Mouse (Mus musculus) intestine, embryonic 14.5 days (tissue): ENCODE measurements around the gene Ube4b. TPM values are rescaled to one million over a fixed set of nuclear protein-coding genes. Genes with fewer than 3 reads are reported as not detected.

ENCODE experiments used
- ATAC-seq: fragments of 200-750 bp; cut with Nextera tagmentation; replicated peaks from 2 replicates; pipeline ENCODE4 v1.8.0; 2017; ENCODE audit warnings: low read depth, moderate number of reproducible peaks, moderate TSS enrichment, moderate library complexity; ENCODE audit not compliant: low FRiP score, low TSS enrichment
- DNase-seq: peaks from one replicate; pipeline ENCODE4 v3.0.0-alpha.2; 2018; ENCODE audit warnings: low spot score
- H3K27ac ChIP-seq: fragments of 300-500 bp; sonication (generic); 2 replicates; pipeline ENCODE4 v1.5.1; 2014; ENCODE audit warnings: low read depth, mild to moderate bottlenecking, control low read depth
- H3K27me3 ChIP-seq: fragments of 300-500 bp; sonication (generic); replicated peaks from 2 replicates; pipeline ENCODE4 v1.6.1; 2014; ENCODE audit warnings: low read length, control low read depth; ENCODE audit not compliant: control insufficient read depth, insufficient read depth
- H3K36me3 ChIP-seq: fragments of 300-500 bp; sonication (generic); 2 replicates; pipeline ENCODE4 v1.6.1; 2014; ENCODE audit warnings: low read length, control low read depth; ENCODE audit not compliant: control insufficient read depth, insufficient read depth
- H3K4me1 ChIP-seq: fragments of 300-500 bp; sonication (generic); replicated peaks from 2 replicates; pipeline ENCODE4 v1.6.1; 2014; ENCODE audit warnings: low read length, control low read depth, mixed read lengths; ENCODE audit not compliant: control insufficient read depth, insufficient read depth
- H3K4me2 ChIP-seq: fragments of 300-500 bp; sonication (generic); 2 replicates; pipeline ENCODE4 v1.6.1; 2014; ENCODE audit warnings: low read length
- H3K4me3 ChIP-seq: fragments of 300-500 bp; sonication (generic); 2 replicates; pipeline ENCODE4 v1.5.1; 2014; ENCODE audit warnings: low read depth, low read length, control low read depth, mixed read lengths
- H3K9ac ChIP-seq: fragments of 300-500 bp; sonication (generic); 2 replicates; pipeline ENCODE4 v1.6.1; 2014; ENCODE audit warnings: mild to moderate bottlenecking, low read length
- H3K9me3 ChIP-seq: fragments of 300-500 bp; sonication (generic); 2 replicates; pipeline ENCODE4 v1.6.1; 2016; ENCODE audit warnings: low read length, control low read depth; ENCODE audit not compliant: control insufficient read depth
- WGBS: fragments of 180-500 bp; shearing (Covaris S2); extraction: QIAGEN DNeasy Blood & Tissue Kit; methylation state at CpG from one replicate; pipeline ENCODE4 v1.1.7; 2014; 5-methylcytosine and 5-hydroxymethylcytosine counted together
- polyA plus RNA-seq: library from polyadenylated mRNA; unstranded; fragments of >200 nt; fragmentation: Nextera tagmentation; extraction: Ambion mirVana; gene quantifications from 2 replicates; pipeline ENCODE4 v1.2.1, GENCODE M21; 2014

Ube4b gene
- polyA plus RNA-seq, 1 experiment from 2014 or later: 40.8 TPM

DNA sequence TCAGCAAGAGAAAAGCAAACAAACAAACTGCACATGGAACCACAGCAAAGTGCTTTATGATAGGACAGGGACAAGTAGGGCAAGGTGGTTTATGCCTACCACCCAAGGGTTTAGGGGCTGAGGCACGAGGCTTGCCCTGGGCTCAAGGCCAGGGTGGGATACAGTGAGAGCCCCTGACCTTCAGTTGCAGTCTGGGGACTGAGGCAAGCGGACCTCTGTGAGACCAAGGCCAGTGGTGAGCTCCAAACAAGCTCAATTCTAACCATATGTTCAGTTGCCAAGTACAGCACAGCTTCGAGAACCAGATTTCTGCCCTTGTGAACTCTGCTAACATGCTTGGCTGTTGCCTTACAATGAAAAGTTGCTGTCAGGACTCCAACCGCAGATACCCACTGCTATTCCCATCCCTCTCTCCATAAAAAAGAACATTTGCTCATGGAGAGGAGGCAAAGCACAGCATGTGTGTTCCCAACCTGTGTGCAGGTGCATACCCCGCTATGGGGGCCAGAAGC is 8.6 kb downstream of the Ube4b start:
- WGBS: 77% methylated on average over 5 of the region's 5 CpGs
- no peak overlapping the region for H3K27ac ChIP-seq

GRCm38 (mm10) chr4:149416986-149417385 is 9.6 kb downstream of the Ube4b start:
- Histone ChIP-seq H3K27me3 (no peaks in the 10 kb centered on the region), H3K27ac (no peak overlapping the region), H3K36me3 (0 out of 2 replicates have a peak, but pooled peaks cover 4% of the 10 kb centered on the region), H3K9me3 (no peaks in the 10 kb centered on the region), H3K9ac (no peak overlapping the region), H3K4me3 (no peak overlapping the region), H3K4me2 (no peak overlapping the region), H3K4me1 (peaks cover 23% of the 10 kb centered on the region)
- WGBS: 68% methylated on average over 2 of the region's 2 CpGs
- ATAC-seq (no peak), DNase-seq (no peak)

More for the DNA sequence above, 8.6 kb downstream of the Ube4b start:
- Histone ChIP-seq H3K27me3 (no peaks in the 10 kb centered on the region), H3K9me3 (no peaks in the 10 kb centered on the region), H3K4me2 (no peak overlapping the region), H3K4me1 (peaks cover 24% of the 10 kb centered on the region), H3K4me3 (no peak overlapping the region), H3K36me3 (no peaks in the 10 kb centered on the region), H3K9ac (no peak overlapping the region)
- no peak for ATAC-seq
- DNase-seq: no peak

- 0 out of 2 replicates have a peak, but pooled peaks cover 4% of the 10 kb centered on the region for H3K36me3 ChIP-seq
- 0 out of 2 replicates have a peak overlapping the region, but pooled peaks have one; percentile 12 for H3K27ac ChIP-seq
- DNase-seq: no peak
- no peak overlapping the region for H3K9ac ChIP-seq
- H3K4me3 ChIP-seq: no peak overlapping the region
- ATAC-seq: no peak
- WGBS: 73% methylated on average over 10 of the region's 10 CpGs
- H3K4me1 ChIP-seq: peaks cover 23% of the 10 kb centered on the region
- no peaks in the 10 kb centered on the region for H3K9me3 ChIP-seq
- H3K27me3 ChIP-seq: no peaks in the 10 kb centered on the region
- H3K4me2 ChIP-seq: no peak overlapping the region
Observed at GRCm38 (mm10) chr4:149416417-149416816, 10.1 kb downstream of the Ube4b start.

DNA sequence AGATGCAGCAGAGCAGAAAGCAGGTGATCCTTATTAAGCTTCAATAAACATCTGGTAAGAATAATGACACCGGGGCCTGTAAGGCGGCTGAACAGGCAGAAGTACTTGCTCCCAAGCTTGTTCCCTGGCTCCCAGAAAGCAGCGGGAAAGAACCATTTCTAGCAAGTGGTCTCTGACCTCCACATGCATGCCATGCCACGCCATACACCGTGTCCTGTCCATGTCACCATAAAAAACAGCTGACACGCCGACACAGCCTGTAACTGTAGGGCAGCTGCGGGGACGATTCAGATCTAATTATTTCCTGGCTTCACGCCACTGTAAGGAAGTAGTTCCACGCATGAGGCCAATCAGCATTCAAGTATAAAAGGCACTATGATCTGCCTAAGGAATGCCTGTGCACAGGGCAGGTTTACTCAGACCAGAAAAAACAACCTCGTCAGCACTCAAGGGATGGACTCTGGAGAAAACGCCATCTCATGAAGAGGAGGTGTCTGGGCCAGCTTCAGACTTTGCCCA is 10.8 kb downstream of the Ube4b start:
- 57% methylated on average over 13 of the region's 13 CpGs for WGBS

DNA sequence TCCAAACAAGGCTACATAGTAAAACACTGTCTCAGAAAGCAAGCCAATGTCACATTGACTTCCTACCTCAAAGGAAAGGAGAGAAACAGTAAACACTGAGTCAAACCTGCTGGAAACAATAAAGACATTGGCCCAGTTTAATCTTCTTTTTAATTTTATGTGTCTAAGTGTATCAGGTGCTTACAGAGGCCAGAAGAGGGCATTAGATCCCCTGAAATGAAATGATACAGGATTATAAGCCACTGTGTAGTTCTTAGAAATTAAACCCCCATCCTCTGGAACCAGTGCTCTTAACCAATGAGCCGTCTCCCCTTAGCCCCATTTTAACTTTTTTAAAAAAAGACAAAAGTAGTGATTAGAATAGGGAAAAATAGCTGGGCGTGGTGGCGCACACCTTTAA is 12.3 kb downstream of the Ube4b start:
- DNase-seq (no peak), ATAC-seq (no peak)
- no peaks in the 10 kb centered on the region for H3K9me3 ChIP-seq
- H3K9ac ChIP-seq: no peak overlapping the region
- H3K4me3 ChIP-seq: no peak overlapping the region
- H3K27me3 ChIP-seq: no peaks in the 10 kb centered on the region
- WGBS: 97% methylated on average over 3 of the region's 3 CpGs
- H3K27ac ChIP-seq: no peak overlapping the region
- peaks cover 23% of the 10 kb centered on the region for H3K4me1 ChIP-seq
- H3K4me2 ChIP-seq: no peak overlapping the region
- H3K36me3 ChIP-seq: 0 out of 2 replicates have a peak, but pooled peaks cover 4% of the 10 kb centered on the region

More for the DNA sequence above, 10.8 kb downstream of the Ube4b start:
- H3K9ac ChIP-seq: no peak overlapping the region
- H3K27ac ChIP-seq: 0 out of 2 replicates have a peak overlapping the region, but pooled peaks have one; percentile 12
- no peak for DNase-seq
- H3K4me2 ChIP-seq: no peak overlapping the region
- H3K27me3 ChIP-seq: no peaks in the 10 kb centered on the region
- H3K4me1 ChIP-seq: peaks cover 23% of the 10 kb centered on the region
- H3K9me3 ChIP-seq: no peaks in the 10 kb centered on the region
- H3K36me3 ChIP-seq: 0 out of 2 replicates have a peak, but pooled peaks cover 4% of the 10 kb centered on the region
- ATAC-seq: peak; percentile 18; the same call in 1 of the 2 replicates
- H3K4me3 ChIP-seq: no peak overlapping the region

DNA sequence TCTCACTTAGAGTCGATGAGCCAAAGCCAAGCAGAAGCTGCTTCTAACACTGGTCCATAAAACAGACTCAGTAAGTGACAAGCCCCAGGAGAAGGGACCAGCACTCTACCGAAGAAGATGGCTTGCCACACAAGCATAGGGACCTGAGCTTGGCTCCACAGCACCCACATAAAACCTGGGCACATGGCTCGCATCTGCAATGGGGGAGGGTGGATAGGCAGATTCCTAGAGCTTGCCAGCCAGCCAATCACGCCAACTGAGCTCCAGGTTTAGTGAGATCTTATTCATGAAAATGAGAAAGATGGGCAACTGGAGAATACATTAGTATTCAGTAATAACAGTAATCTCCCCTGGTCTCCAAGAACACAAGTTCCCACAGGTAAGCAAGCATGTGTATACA is 16.8 kb downstream of the Ube4b start:
- WGBS: 92% methylated on average over 4 of the region's 4 CpGs
- Histone ChIP-seq H3K9ac (no peak overlapping the region), H3K36me3 (peaks cover 4% of the 10 kb centered on the region; the same call in 1 of the 2 replicates), H3K4me1 (0 out of 2 replicates have a peak, but pooled peaks cover under 1% of the 10 kb centered on the region), H3K27ac (no peak overlapping the region), H3K4me3 (no peak overlapping the region), H3K9me3 (no peaks in the 10 kb centered on the region), H3K27me3 (no peaks in the 10 kb centered on the region), H3K4me2 (no peak overlapping the region)
- no peak for ATAC-seq
- no peak for DNase-seq

DNA sequence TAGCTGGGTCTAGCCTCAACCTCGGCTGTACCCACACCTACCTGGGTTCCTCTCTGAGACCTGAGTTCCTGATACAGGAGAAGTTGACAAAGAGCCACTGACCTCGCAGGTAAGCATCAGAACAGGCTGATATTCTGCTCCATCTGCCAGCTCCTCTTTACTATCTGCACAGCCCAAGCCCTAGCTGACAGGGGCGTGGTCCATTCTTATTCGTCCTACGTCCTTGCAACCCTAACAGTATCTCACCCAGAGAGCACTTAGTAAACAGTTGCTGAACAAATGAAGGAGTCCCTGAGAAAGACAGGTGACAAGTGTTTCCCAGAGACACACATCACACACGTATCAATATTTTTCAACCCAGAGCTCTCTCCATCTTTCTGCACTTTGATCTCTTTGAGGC is 18.2 kb downstream of the Ube4b start:
- Histone ChIP-seq H3K4me3 (no peak overlapping the region), H3K9ac (no peak overlapping the region), H3K4me1 (peaks cover 15% of the 10 kb centered on the region), H3K27ac (no peak overlapping the region), H3K36me3 (peaks cover 4% of the 10 kb centered on the region; the same call in 1 of the 2 replicates), H3K9me3 (no peaks in the 10 kb centered on the region), H3K27me3 (no peaks in the 10 kb centered on the region), H3K4me2 (no peak overlapping the region)
- ATAC-seq: no peak
- no peak for DNase-seq
- WGBS: 85% methylated on average over 6 of the region's 6 CpGs

GRCm38 (mm10) chr4:149407461-149407860 is 19.1 kb downstream of the Ube4b start:
- Histone ChIP-seq H3K36me3 (peaks cover 4% of the 10 kb centered on the region; the same call in 1 of the 2 replicates), H3K4me1 (peaks cover 21% of the 10 kb centered on the region), H3K27ac (no peak overlapping the region), H3K4me2 (no peak overlapping the region), H3K9ac (no peak overlapping the region), H3K27me3 (no peaks in the 10 kb centered on the region), H3K4me3 (no peak overlapping the region), H3K9me3 (no peaks in the 10 kb centered on the region)
- WGBS: 76% methylated on average over 5 of the region's 5 CpGs
- ATAC-seq (no peak), DNase-seq (no peak)
